Mouse (Mus musculus) myocyte (in vitro differentiated cells): Measurements from ENCODE around the gene Tfcp2l1.

Experiments
- MAX ChIP-seq: IDR thresholded peaks from one replicate; pipeline ENCODE4 v1.6.1; 2011; ENCODE audit warnings: low read depth, mild to moderate bottlenecking, control low read depth
- POLR2A ChIP-seq: IDR thresholded peaks from one replicate; pipeline ENCODE4 v1.6.1; 2011; ENCODE audit warnings: low read depth, mild to moderate bottlenecking, control low read depth, moderate library complexity; ENCODE audit not compliant: insufficient read length

DNA sequence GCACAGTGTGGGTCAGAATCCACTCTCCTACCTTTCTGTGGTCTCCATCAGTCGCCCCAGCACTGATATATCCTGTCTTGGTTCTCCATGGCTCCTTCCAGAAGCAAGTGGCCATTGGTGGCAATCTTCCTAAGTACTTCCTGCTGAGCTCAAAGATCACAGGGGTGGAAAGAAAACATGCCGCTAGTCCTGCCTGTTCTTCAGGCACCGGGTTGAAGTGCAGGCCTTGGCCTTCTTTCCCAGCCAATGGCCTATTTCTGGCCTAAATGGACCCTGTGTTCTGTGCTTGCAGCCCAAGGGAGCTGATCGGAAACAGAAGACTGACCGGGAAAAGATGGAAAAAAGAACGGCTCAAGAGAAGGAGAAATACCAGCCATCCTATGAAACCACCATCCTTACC is 31.0 kb downstream of the Tfcp2l1 start:
- TF ChIP-seq POLR2A (peak; percentile 6), MAX (no peak)
